Mouse (Mus musculus) gastrocnemius, adult 2 months (tissue): ENCODE measurements around the gene Khdrbs1. TPM values are rescaled to one million over a fixed set of nuclear protein-coding genes. Genes with fewer than 3 reads are reported as not detected.

Source experiments
- DNase-seq: peaks from one replicate; pipeline ENCODE4 v3.0.0; 2022
- H3K27ac ChIP-seq: fragments of 200-600 bp; 2 replicates; pipeline ENCODE4 v1.8.1; 2022; ENCODE audit warnings: mild to moderate bottlenecking
- H3K4me3 ChIP-seq: fragments of 200-600 bp; 2 replicates; pipeline ENCODE4 v1.8.1; 2022; ENCODE audit warnings: mild to moderate bottlenecking, moderate library complexity
- CTCF ChIP-seq: fragments of 200-600 bp; IDR thresholded peaks from 2 replicates; pipeline ENCODE4 v1.8.1; 2022; ENCODE audit warnings: antibody characterized with exemption, mild to moderate bottlenecking, moderate library complexity
- intact Hi-C: fragments of 180-260 bp; cut with DNase I; formaldehyde crosslinking; loops from one replicate; pipeline ENCODE4 v1.15.1; 2025
- total RNA-seq, 2 experiments: library from RNA; stranded (reverse); gene quantifications; 2 replicates each; pipeline ENCODE4 v1.2.3; 2021

Gene Khdrbs1
- total RNA-seq, 2 experiments from 2014 or later, result 24.3 to 27.0 TPM

DNA sequence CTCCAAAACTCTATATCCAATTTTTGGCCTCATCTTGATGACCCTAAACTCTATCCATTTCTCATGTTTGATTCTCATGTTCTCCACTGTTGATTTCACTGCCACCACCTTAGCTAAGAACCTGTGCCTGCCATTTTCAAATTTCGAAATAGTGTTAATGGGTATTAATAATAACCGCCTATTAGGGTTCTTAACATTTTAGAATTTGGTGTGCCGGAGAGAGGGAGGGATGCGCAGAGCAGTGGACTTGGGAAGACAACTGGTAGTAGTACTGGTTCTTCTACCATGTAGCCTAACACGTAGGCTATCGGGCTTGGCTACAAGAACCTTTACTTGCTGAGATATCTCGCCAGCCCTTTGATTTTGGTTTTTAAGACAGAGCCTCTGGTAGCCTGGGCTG lies 44.9 kb downstream of the Khdrbs1 start:
- Histone ChIP-seq H3K27ac (peak overlapping the region; percentile 97), H3K4me3 (peak overlapping the region; percentile 96)
- no peak for DNase-seq
- TF ChIP-seq CTCF, result no peak
- intact Hi-C loops, result loop anchor here (2.0 kb wide), 1 partner anchor 24 kb away; the partner anchor contains the start of gene Kpna6

DNA sequence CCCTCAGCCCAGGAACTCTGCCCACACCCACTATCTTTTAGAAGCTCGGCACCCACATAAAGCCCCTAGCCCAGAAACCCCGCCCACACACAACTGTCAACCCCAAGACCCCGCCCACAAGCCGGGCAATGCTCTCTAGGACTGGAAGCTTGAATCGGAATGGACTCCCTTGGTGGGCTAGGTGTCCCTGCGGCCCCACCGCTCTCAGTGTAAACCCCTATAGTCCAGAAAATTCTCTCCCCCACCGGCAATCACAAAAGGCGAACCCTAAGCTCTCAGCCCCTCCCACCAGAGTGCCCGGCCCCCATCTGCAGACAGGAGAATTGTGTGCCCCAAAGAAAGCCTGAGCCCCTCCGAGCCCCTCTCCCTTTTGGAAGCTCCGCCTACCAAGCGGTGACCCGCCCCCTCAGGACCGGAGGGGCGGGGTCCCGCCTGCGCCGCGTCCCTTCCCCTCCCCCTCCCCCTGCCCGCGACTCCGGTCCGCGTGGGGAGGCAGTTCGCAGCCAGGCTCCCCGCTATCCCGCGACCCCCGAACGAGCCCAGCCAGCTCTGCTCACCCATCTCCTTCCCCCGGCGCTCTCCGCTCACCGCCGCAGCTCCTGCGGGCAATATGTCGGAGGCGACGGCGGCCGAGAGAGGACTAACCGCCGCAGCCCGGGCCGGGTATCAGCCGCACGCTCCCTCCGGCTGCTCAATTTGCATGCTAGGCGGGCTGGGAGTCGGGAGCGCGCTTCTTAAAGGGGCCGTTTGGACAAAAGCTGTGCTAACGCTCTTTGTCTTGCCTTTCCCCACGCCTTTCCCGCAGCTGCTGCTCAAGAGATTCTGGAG lies 45.7 kb downstream of the Khdrbs1 start, which contains the start of gene Tmem39b:
TSS of gene Tmem39b (minus strand) at position 681 of the 828 bp plus-strand sequence.
- peak; percentile 95 for DNase-seq
- Histone ChIP-seq H3K4me3 (peak within 1 kb of the TSS; percentile 96), H3K27ac (peak within 1 kb of the TSS; percentile 97)
- TF ChIP-seq CTCF, result no peak
- intact Hi-C loops, result loop anchor here (2.0 kb wide), 1 partner anchor 24 kb away; the partner anchor contains the start of gene Kpna6

DNA sequence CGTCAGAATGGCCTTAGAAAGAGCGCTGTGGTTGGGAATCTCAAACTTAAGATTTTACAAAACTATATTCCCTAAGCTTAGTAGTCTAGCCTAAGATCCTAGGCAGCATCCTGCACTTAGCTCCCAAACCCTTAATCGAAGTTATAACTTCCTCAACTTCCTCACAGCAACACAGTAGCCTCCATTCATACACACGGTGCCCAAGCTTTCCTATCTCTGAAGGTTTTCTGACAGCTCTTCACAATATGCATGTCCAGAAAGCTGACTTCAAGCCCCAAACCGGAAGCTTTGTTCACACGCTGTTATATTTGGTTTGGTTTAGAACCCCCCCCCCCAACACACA lies 46.3 kb downstream of the Khdrbs1 start:
- H3K4me3 ChIP-seq, result peak overlapping the region; percentile 96
- TF ChIP-seq CTCF, result no peak
- H3K27ac ChIP-seq, result peak overlapping the region; percentile 97
- DNase-seq, result no peak
- intact Hi-C loops, result loop anchor here (2.0 kb wide), 1 partner anchor 23 kb away; the partner anchor contains the start of gene Kpna6

DNA sequence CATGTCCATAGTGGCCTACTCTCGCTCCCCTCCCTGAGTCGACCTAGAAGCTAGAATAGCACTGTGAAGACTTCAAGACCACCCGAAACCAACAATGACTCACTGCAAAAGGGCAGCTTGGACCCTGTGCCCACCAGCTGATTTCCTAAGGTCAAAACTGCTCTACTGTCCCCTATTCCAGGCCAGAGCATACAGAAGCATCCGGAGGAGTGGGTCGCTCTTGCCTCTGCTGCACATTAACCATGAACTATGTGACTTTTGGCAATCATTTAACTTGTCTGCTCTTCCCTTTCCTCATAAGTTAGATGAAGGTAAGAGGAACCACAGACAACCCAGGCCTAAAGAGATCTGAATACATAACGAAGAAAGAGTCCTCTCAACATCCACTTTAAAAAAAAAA lies 57.6 kb downstream of the Khdrbs1 start:
- Histone ChIP-seq H3K4me3 (no peak overlapping the region), H3K27ac (no peak overlapping the region)
- TF ChIP-seq CTCF, result no peak
- intact Hi-C loops, result no loop called here
- DNase-seq, result no peak

DNA sequence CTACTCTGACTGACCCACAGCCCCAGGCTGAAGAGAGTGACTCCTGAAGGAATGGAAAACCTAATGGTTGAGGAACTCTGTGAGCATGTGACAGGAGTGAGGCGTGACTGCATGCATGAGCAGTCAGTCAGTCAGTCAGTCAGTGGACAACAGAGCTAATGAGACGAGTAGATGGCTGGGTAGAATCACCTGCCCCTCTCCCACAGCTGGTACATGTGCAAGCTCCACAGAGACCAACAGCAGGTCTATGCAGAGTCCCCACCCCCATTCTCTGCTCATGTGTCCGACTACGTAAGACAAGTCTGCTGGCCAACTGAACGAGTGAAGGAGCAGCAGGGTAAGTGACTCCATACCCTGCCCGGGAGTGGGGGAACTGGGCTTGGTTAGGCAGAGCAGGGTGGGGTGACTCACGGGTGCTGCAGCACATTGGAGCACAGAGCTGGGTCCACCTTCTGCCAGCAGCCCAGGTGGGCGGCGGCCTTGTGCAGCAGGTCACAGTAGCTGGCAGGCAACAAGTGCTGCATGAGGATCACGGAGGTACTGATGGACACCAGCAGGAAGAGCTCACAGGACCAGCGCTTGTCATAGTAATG lies 58.1 kb downstream of the Khdrbs1 start:
- no peak overlapping the region for H3K27ac ChIP-seq
- intact Hi-C loops, result no loop called here
- no peak for DNase-seq
- H3K4me3 ChIP-seq, result no peak overlapping the region
- TF ChIP-seq CTCF, result no peak

DNA sequence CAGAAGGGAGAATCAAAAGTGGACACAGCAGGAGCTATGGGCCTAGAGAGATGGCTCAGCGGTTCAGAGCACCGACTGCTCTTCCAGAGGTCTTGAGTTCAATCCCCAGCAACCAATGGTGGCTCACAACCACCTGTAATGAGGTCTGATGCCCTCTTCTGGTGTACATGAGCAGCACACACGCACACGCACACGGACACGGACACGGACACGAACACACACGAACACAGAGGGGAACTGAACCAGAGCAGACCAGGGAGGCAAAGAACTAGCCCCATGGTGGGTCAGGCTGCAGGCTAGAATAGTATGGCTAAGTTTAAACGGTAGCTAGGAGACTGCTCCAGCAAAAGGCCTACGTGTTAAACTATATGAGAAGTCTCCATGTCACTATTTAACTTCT lies 60.3 kb downstream of the Khdrbs1 start:
- Histone ChIP-seq H3K27ac (no peak overlapping the region), H3K4me3 (no peak overlapping the region)
- no peak for DNase-seq
- no peak for TF ChIP-seq CTCF
- intact Hi-C loops, result no loop called here

DNA sequence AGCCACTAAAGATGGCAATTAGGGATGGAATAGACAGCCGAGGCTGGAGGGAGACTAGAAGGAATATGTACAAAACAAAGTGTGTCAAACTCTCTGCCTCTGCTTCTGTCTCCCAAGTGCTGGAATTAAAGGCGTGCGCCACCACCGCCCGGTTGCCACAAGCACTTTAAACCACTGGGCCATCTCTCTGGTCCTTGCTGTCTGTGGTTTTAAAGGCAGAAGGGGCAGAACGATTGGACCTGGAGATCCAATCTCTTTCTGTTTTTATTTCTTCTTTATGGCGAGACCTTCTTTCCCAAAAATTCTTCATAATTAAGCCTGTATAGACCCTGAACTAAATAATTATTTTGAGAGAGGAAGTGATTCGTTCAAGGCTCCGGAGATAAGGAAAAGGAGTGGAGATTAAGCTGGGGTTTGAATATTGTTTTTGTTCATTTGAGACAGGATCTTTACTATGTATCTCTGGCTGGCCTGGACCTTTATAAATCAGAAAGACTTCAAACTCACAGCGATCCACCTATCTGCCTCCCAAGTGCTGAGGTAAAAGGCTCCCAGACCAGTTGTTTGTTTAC lies 69.1 kb downstream of the Khdrbs1 start:
- H3K27ac ChIP-seq, result peak overlapping the region; percentile 98
- peak overlapping the region; percentile 93 for H3K4me3 ChIP-seq
- intact Hi-C loops, result loop anchor here (2.0 kb wide), 1 partner anchor 24 kb away; the partner anchor contains the start of gene Tmem39b
- no peak for DNase-seq
- TF ChIP-seq CTCF, result 0 out of 2 replicates have a peak, but pooled peaks have one; percentile 1

DNA sequence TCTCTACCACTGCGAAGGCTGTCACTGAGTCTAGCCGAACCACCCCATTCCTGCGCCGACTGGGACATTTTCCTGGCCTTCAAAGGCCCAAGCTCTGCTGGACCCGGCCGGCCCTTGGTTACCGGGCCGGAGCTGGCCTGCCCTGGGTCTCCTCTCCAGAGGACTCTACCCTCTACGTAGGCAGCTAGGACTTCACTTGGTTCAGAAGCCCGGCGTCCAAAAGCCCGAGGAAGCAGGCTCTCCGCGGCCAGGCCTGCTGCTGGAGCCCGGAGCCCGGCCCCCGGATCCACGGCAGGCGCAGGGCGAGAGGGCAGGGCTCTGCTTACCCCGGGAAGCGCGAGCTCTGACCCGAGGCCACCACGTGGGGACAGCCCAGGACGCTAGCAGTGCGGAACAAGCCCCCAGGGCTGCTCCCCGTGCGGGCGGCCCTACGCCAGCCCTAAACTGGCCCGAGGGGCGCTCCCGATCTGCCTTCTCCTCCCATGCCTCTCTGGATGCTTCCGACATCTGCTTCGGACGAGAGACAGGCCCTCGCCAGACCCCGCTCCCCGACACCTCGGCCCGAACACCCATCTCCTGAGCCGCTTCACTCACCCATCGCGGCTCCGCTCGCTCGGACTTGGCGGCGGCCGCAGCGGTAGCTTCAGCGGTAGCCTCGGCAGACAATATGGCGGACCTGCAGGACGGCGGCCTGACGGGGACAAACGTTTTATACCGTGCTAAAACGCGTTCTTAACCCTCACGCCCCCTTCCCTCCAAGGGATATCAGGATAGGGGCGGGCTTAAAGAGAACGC lies 69.8 kb downstream of the Khdrbs1 start, which contains the start of gene Kpna6:
TSS of gene Kpna6 (minus strand) at position 685 of the 795 bp plus-strand sequence.
- peak; percentile 93 for DNase-seq
- Histone ChIP-seq H3K4me3 (peak within 1 kb of the TSS; percentile 93), H3K27ac (peak within 1 kb of the TSS; percentile 98)
- intact Hi-C loops, result loop anchor here (2.0 kb wide), 1 partner anchor 25 kb away; the partner anchor contains the start of gene Tmem39b
- no peak for TF ChIP-seq CTCF

DNA sequence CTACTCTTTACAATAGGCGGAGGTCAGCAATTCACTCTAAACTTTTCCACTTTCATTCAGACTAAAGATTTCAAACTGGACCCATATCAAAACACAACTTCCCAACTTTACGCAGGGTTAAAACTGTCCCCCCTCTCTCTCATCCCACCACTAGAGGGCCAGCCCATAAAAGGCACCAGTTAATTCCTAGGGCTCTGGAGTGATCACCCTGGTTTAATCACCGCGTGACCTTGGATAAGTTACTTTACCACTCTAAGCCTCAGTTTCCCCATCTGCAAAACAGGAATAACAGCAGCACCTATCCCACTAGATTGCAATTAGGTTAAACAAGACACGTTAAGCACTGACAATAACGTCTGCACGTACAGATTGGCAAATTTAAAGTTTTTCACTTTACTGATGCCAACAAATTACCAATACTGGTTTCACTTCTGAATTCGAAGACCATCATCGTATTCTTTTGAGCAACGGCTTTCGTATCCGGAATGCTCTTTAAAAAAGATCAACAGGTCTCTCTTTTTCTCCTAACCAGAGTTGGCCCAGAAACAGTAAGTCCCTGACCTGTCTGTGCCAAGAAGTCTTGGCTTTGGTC lies 70.5 kb downstream of the Khdrbs1 start:
- Histone ChIP-seq H3K4me3 (peak overlapping the region; percentile 93), H3K27ac (peak overlapping the region; percentile 98)
- intact Hi-C loops, result loop anchor here (2.0 kb wide), 1 partner anchor 25 kb away; the partner anchor contains the start of gene Tmem39b
- DNase-seq, result peak; percentile 53
- TF ChIP-seq CTCF, result peak; percentile 86

DNA sequence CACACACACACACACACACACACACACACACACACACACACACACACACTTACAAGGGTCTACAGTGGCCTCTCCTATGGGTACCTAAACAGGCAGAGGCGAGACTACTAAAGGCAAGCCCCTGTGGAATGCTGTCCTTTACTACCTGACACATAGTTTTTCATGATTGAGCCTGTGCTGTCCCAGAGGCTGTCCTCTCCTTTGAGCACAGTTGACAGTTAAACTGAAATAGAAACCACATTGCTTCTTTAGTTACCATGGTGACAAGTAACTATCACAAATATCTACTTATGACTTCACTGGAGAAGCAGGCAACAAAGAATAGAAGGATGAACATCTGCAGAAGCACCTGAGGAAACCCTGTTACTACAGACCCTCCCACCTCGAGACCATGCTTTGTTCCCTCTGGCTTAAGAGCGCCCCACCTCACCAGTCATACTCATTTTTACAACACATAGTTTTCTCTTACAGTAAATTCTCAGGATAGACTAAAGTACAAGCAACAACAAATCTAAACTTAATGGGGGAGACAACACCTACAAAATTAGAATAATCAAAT lies 79.8 kb downstream of the Khdrbs1 start:
- no peak overlapping the region for H3K4me3 ChIP-seq
- no peak overlapping the region for H3K27ac ChIP-seq
- intact Hi-C loops, result no loop called here
- no peak for DNase-seq
- TF ChIP-seq CTCF, result no peak

DNA sequence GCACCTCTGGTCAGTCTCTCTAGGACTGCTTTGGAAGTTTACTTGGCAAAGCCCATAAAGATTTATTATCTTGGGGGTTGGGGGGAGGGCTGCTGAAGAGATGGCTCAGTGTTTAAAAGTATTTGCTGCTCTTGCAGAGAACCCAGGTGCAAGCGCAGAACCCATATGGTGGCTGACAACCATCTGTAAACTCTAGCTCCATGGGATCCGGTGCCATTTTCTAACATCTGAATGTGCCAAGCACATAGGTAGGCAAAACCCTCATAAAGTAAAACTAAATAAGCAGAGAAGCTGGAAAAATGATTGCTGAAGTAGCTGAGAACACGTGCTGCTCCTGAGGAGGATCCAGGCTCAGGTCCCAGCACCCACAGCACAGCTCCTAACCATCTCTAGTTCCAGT lies 80.5 kb downstream of the Khdrbs1 start:
- Histone ChIP-seq H3K4me3 (no peak overlapping the region), H3K27ac (no peak overlapping the region)
- intact Hi-C loops, result no loop called here
- no peak for TF ChIP-seq CTCF
- no peak for DNase-seq
